Mouse (Mus musculus): ENCODE data around the gene Ssxb1. TPM values are rescaled to one million over a fixed set of nuclear protein-coding genes. Genes with fewer than 3 reads are reported as not detected.

Ssxb1 gene
- polyA plus RNA-seq (2015; fragmentation: Illumina TruSeq; extraction: RNeasy Lipid Tissue Mini Kit (QIAGEN cat#74804); ENCODE audit: insufficient read depth, low replicate concordance): not detected

GRCm38 (mm10) chrX:8413005-8413404 is at the start of gene Ssxb1:
Gene Ssxb1 (plus strand): TSS chrX:8413305.

GRCm38 (mm10) chrX:8366678-8367077 is 46.4 kb upstream of the Ssxb1 start, which contains the start of gene Ssxb9:
Gene Ssxb9 (plus strand): TSS chrX:8366978.

DNA sequence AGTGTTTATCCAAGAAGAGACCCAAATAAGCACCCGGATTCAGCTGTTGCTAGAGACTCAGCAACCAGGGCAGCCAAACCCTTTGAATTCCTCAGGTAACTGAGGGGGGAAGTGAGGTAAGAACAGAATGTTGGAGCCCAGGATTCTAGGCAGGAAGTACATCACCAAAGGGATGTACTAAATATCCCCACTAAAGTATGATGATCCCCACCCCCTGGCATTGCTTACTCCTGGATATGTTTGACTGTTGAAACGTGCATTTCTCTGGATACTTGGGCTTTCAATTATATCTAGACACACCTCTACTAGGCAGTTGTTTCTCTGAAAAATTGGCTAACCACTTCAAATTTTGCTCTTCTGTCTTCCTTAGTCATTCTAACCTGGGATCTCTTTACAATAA is 48.5 kb downstream of the Ssxb1 start, which contains the start of gene Ssxb2:
TSS of gene Ssxb2 (minus strand) at position 101 of the 400 bp plus-strand sequence.

Other genes starting within 250 kb of the Ssxb1 start
- gene Tbc1d25, start 237.1 kb upstream of the Ssxb1 start, polyA plus RNA-seq (2015; fragmentation: Illumina TruSeq; extraction: RNeasy Lipid Tissue Mini Kit (QIAGEN cat#74804); ENCODE audit: insufficient read depth, low replicate concordance): 6.9 TPM
- gene Ebp, start 219.8 kb upstream of the Ssxb1 start, polyA plus RNA-seq (2015; fragmentation: Illumina TruSeq; extraction: RNeasy Lipid Tissue Mini Kit (QIAGEN cat#74804); ENCODE audit: insufficient read depth, low replicate concordance): 35.9 TPM
- gene Porcn, start 206.8 kb upstream of the Ssxb1 start, polyA plus RNA-seq (2015; fragmentation: Illumina TruSeq; extraction: RNeasy Lipid Tissue Mini Kit (QIAGEN cat#74804); ENCODE audit: insufficient read depth, low replicate concordance): 1.4 TPM
- 15.5 TPM for gene Ftsj1, start 160.9 kb upstream of the Ssxb1 start, polyA plus RNA-seq (2015; fragmentation: Illumina TruSeq; extraction: RNeasy Lipid Tissue Mini Kit (QIAGEN cat#74804); ENCODE audit: insufficient read depth, low replicate concordance)
- gene Slc38a5, start 142.2 kb upstream of the Ssxb1 start, polyA plus RNA-seq (2015; fragmentation: Illumina TruSeq; extraction: RNeasy Lipid Tissue Mini Kit (QIAGEN cat#74804); ENCODE audit: insufficient read depth, low replicate concordance): 3.4 TPM
- gene Ssxb10, start 85.9 kb upstream of the Ssxb1 start, polyA plus RNA-seq (2015; fragmentation: Illumina TruSeq; extraction: RNeasy Lipid Tissue Mini Kit (QIAGEN cat#74804); ENCODE audit: insufficient read depth, low replicate concordance): not detected
- not detected for gene Ssxb9, start 46.3 kb upstream of the Ssxb1 start, polyA plus RNA-seq (2015; fragmentation: Illumina TruSeq; extraction: RNeasy Lipid Tissue Mini Kit (QIAGEN cat#74804); ENCODE audit: insufficient read depth, low replicate concordance)
- not detected for gene Ssxb2, start 48.4 kb downstream of the Ssxb1 start, polyA plus RNA-seq (2015; fragmentation: Illumina TruSeq; extraction: RNeasy Lipid Tissue Mini Kit (QIAGEN cat#74804); ENCODE audit: insufficient read depth, low replicate concordance)
- gene Gm14459, start 111.6 kb downstream of the Ssxb1 start, polyA plus RNA-seq (2015; fragmentation: Illumina TruSeq; extraction: RNeasy Lipid Tissue Mini Kit (QIAGEN cat#74804); ENCODE audit: insufficient read depth, low replicate concordance): not detected
- gene Ssxb6, start 134.9 kb downstream of the Ssxb1 start, polyA plus RNA-seq (2015; fragmentation: Illumina TruSeq; extraction: RNeasy Lipid Tissue Mini Kit (QIAGEN cat#74804); ENCODE audit: insufficient read depth, low replicate concordance): not detected
- gene Ssxb3, start 178.5 kb downstream of the Ssxb1 start, polyA plus RNA-seq (2015; fragmentation: Illumina TruSeq; extraction: RNeasy Lipid Tissue Mini Kit (QIAGEN cat#74804); ENCODE audit: insufficient read depth, low replicate concordance): not detected

Measured in spleen, adult 10 weeks (tissue).